Mouse (Mus musculus) c-Kit-positive CD71-positive TER-119-negative erythroid progenitor cells, embryonic 14.5 days (primary cell): ENCODE measurements around the gene Zfp106.

Experiments
- DNase-seq: peaks from one replicate; pipeline ENCODE4 v3.0.0-alpha.2; 2013; ENCODE audit warnings: low read depth

Gene Zfp106

DNA sequence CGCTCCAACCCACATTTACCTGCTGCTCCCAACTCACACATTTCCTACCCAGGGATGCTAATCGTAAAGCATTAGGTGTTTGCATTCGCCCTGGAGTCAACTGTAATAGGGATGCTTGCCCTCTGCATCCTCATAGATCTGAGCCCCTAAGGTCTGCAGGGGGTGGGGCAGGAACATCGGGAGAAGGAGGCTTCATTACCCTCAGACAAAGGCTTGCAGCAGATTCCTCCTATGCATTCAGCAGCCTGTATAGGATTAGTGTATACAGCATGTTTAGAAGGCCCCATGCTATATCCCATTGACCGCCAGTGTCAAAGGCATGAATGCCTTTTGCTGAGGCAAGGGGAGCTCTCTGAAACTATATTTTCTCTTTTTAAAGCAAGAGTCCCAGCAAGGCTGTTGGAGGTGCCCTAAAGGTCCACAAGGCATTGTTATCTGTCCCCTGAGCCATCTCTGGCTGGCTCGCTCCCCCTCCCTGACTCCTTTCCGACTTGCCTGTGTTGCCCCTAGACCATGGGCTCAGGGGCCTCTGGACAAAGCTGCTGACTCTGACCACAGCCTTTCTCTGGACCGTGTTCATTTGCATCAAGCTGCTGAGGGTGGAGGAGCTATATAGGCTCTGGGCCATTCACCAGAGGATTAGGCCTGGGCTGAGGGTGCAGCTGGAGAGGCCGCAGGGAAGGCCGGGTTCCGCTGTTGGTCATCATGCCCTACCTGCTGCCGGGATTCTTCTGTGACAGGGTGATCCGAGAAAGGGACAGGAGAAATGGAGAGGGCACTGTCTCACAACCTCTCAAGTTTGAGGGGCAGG lies 87.2 kb downstream of the Zfp106 start:
- no peak for DNase-seq

DNA sequence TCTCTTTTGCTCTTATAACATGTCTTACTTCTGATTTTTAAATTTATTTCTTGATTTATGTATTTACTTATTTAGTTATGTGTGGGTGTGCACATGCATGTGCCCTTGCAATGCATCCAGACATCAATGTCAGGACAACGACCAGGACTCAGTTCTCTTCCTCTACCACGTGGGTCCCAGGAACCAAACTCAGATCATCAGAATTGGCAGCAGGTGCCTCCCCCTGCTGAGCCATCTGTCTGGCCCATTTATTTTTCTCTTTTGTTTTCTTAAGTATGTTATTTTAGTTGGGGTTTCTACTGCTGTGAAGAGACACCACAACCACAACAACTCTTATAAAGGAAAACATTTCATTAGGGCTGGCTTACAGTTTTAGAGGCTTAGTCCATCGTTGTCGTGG lies 92.8 kb downstream of the Zfp106 start:
- DNase-seq, result no peak

- DNase-seq, result no peak
These were observed 93.9 kb downstream of the Zfp106 start for GRCm38 (mm10) chr2:120469715-120470114.

- no peak for DNase-seq
These were observed 94.4 kb downstream of the Zfp106 start for GRCm38 (mm10) chr2:120469220-120469619.

GRCm38 (mm10) chr2:120468011-120468410 lies 95.6 kb downstream of the Zfp106 start:
- no peak for DNase-seq

- no peak for DNase-seq
These were observed 98.3 kb downstream of the Zfp106 start for GRCm38 (mm10) chr2:120465397-120465785.

- no peak for DNase-seq
These were observed 98.8 kb downstream of the Zfp106 start for GRCm38 (mm10) chr2:120464732-120465396.

- no peak for DNase-seq
These were observed 99.6 kb downstream of the Zfp106 start for GRCm38 (mm10) chr2:120464091-120464490.

GRCm38 (mm10) chr2:120463328-120463727 lies 100.3 kb downstream of the Zfp106 start:
- DNase-seq, result no peak

DNA sequence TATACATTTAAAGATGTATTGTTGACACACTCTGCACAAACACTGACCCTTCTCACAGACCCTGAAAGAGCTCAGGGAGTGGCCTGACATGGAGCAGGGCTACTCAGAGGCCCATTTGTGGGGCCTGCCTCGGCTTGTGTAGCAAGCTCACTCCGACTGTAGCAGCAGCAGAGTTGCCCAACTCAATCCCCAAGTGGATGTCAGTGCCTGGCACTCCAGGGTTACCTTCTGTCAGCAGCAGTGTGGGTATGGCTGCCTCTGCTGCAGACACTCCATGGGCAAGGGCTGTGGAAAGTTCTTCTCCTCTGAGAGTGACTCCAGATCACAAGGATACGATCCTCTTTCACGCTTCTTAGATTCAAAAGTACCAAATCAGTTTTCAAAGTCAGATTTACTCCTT lies 103.4 kb downstream of the Zfp106 start:
- no peak for DNase-seq
